In the genomic region with DNA sequence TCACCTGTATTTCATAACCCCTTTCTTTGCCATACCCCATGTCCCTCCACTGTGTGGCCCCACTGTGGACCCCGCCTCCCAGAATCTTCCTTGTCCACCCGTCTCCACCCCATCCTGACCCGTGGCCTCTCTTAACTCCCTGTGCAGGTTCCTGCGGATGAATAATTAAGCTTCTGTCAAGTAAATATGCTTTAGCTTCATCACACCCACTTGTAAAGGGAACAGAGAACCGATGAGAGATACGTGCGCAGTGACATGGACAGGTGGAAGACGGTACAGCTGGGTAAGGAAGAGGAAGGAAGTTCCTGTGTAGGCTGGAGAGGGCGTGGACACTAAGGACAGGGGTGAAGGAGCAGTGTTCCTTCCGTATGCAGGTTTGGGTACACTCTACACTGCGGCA, we compare ENCODE assay signal across 8 mouse cellular contexts. TPM values are rescaled to one million over a fixed set of nuclear protein-coding genes. Genes with fewer than 3 reads are reported as not detected.
DNase-seq lines count a peak whose midpoint lies in the region; ATAC-seq lines count a peak whose summit lies in the region.

No protein-coding gene starts in this region.

- no peaks in the 10 kb centered on the region for H3K9me3 ChIP-seq in forebrain, embryonic 16.5 days (ENCODE audit: control insufficient read depth, low read length)
- H3K9me3 ChIP-seq in kidney, embryonic 16.5 days (ENCODE audit: low read length), result no peaks in the 10 kb centered on the region

- H3K4me1 ChIP-seq in forebrain, embryonic 16.5 days (replicated peaks; ENCODE audit: control insufficient read depth, insufficient read depth, low read length), result peaks cover 40% of the 10 kb centered on the region
- H3K4me1 ChIP-seq in kidney, embryonic 16.5 days (ENCODE audit: insufficient read depth, low read length), result peaks cover 42% of the 10 kb centered on the region

- no peak overlapping the region; the same call in 1 of the 2 replicates for H3K9ac ChIP-seq in forebrain, embryonic 16.5 days (replicated peaks; ENCODE audit: low read depth, low read length)
- peak overlapping the region; percentile 68 for H3K9ac ChIP-seq in kidney, embryonic 16.5 days (replicated peaks; ENCODE audit: low read length)

- H3K27me3 ChIP-seq in forebrain, embryonic 16.5 days (replicated peaks; ENCODE audit: control insufficient read depth, insufficient read depth, low read length), result no peaks in the 10 kb centered on the region
- no peaks in the 10 kb centered on the region for H3K27me3 ChIP-seq in kidney, embryonic 16.5 days (ENCODE audit: insufficient read depth, low read length)

- peak overlapping the region; percentile 48 for H3K4me3 ChIP-seq in forebrain, embryonic 16.5 days (replicated peaks; ENCODE audit: low read length)
- H3K4me3 ChIP-seq in kidney, embryonic 16.5 days (ENCODE audit: low read length), result peak overlapping the region; percentile 56

- peak; percentile 14 for DNase-seq in cerebellum, adult 11-12 months
- DNase-seq in cerebellum, adult 9-11 months, result no peak
- DNase-seq in lung, postnatal 36 days, result peak; percentile 71
- no peak for DNase-seq in layer of hippocampus, postnatal 14 days (ENCODE audit: low spot score in 2 of 2)
- DNase-seq in testis, postnatal 10 days (ENCODE audit: low spot score), result no peak

- ATAC-seq in forebrain, embryonic 16.5 days, result no peak
- ATAC-seq in kidney, embryonic 16.5 days (ENCODE audit: low FRiP score, low TSS enrichment), result peak; percentile 24
- ATAC-seq in activated CD4-positive, CD25-positive, alpha-beta regulatory T cell, adult 4 months, result no peak

- WGBS in forebrain, embryonic 16.5 days, result 20% methylated on average over 11 of the region's 11 CpGs
- WGBS in kidney, embryonic 16.5 days, result 15% methylated on average over 11 of the region's 11 CpGs

- H3K36me3 ChIP-seq in forebrain, embryonic 16.5 days (ENCODE audit: control insufficient read depth, insufficient read depth), result no peaks in the 10 kb centered on the region
- H3K36me3 ChIP-seq in kidney, embryonic 16.5 days (ENCODE audit: insufficient read depth, low read length), result no peaks in the 10 kb centered on the region

- no peak overlapping the region for H3K27ac ChIP-seq in forebrain, embryonic 16.5 days (ENCODE audit: low read length)
- H3K27ac ChIP-seq in kidney, embryonic 16.5 days (ENCODE audit: low read length), result peak overlapping the region; percentile 84

- peak overlapping the region; percentile 65 for H3K4me2 ChIP-seq in forebrain, embryonic 16.5 days (ENCODE audit: low read length)
- peak overlapping the region; percentile 86 for H3K4me2 ChIP-seq in kidney, embryonic 16.5 days (replicated peaks; ENCODE audit: low read depth, low read length)

RNA-seq across cellular contexts. Expression of a gene that starts 0.6 kb away (rescaled TPM):
- polyA plus RNA-seq in forebrain, embryonic 16.5 days (2015; fragmentation: Nextera tagmentation; extraction: Ambion mirVana), result 4.4 TPM in 2 replicates
- polyA plus RNA-seq in kidney, embryonic 16.5 days (2015; fragmentation: Nextera tagmentation; extraction: Ambion mirVana), result 25.2 and 26.1 TPM in 2 replicates
- under 1 TPM; 0.32 to 0.49 TPM for polyA plus RNA-seq in activated CD4-positive, CD25-positive, alpha-beta regulatory T cell, adult 4 months (2017; shearing (Covaris generic))
- total RNA-seq in layer of hippocampus, postnatal 14 days (2021), result 10 to 100 TPM; 13.7 to 18.7 TPM

RNA-seq across cellular contexts. Expression of a gene that starts 11.0 kb away (rescaled TPM):
- 2.2 and 3.4 TPM in 2 replicates for polyA plus RNA-seq in forebrain, embryonic 16.5 days (2015; fragmentation: Nextera tagmentation; extraction: Ambion mirVana)
- 0.19 TPM in 2 replicates for polyA plus RNA-seq in kidney, embryonic 16.5 days (2015; fragmentation: Nextera tagmentation; extraction: Ambion mirVana)
- polyA plus RNA-seq in activated CD4-positive, CD25-positive, alpha-beta regulatory T cell, adult 4 months (2017; shearing (Covaris generic)), result 1 to 10 TPM in 1 of 2 experiments, not detected in 1; 1.1 TPM
- 1 to 10 TPM; 3.4 TPM for total RNA-seq in layer of hippocampus, postnatal 14 days (2021)

RNA-seq across cellular contexts. Expression of a gene that starts 35.1 kb away (rescaled TPM):
- polyA plus RNA-seq in forebrain, embryonic 16.5 days (2015; fragmentation: Nextera tagmentation; extraction: Ambion mirVana), result 115 and 121 TPM in 2 replicates
- polyA plus RNA-seq in kidney, embryonic 16.5 days (2015; fragmentation: Nextera tagmentation; extraction: Ambion mirVana), result 122 and 125 TPM in 2 replicates
- 10 to 100 TPM; 49.6 to 63.3 TPM for polyA plus RNA-seq in activated CD4-positive, CD25-positive, alpha-beta regulatory T cell, adult 4 months (2017; shearing (Covaris generic))
- total RNA-seq in layer of hippocampus, postnatal 14 days (2021), result 100 to 1,000 TPM; 149 to 163 TPM

Comparison
In these comparisons a context has a peak if more than half of its experiments do, and no peak if none do; other contexts are left out.
1. DNase-seq: peak in cerebellum, adult 11-12 months (single experiment) and lung, postnatal 36 days (single experiment); none in cerebellum, adult 9-11 months (single experiment), layer of hippocampus, postnatal 14 days (0 of 2) and testis, postnatal 10 days (single experiment).